In genomic region chr7:137297131-137297530, GRCm38 (mm10) we compare ENCODE assay signal across 18 mouse cellular contexts. TPM values are rescaled to one million over a fixed set of nuclear protein-coding genes. Genes with fewer than 3 reads are reported as not detected.
A peak's percentile ranks its signal among the peaks of the same experiment; 100 is the strongest.
DNase-seq lines count a peak whose midpoint lies in the region; ATAC-seq and TF ChIP-seq lines count a peak whose summit lies in the region.
"Had no signal": no experiment of that assay in that cellular context is flagged by ENCODE, and none has a peak within 500 bp of the region (broad histone marks: within the 10 kb centered on the region; RNA-seq: fewer than 3 reads in every experiment).

No protein-coding gene starts in this region.

- no peaks in the 10 kb centered on the region for H3K9me3 ChIP-seq in hindbrain, postnatal 0 days (ENCODE audit: low read length)
- no peaks in the 10 kb centered on the region for H3K9me3 ChIP-seq in midbrain, postnatal 0 days (ENCODE audit: low read length)
- H3K9me3 ChIP-seq: forebrain, embryonic 15.5 days; heart, embryonic 10.5 days; intestine, embryonic 15.5 days had no signal

- H3K4me3 ChIP-seq in gastrocnemius, adult 2 months: peak overlapping the region; percentile 57
- H3K4me3 ChIP-seq in brown adipose tissue, adult 24 weeks (ENCODE audit: insufficient read depth, low read depth, low read length): no peak overlapping the region
- no peak overlapping the region for H3K4me3 ChIP-seq in hindbrain, postnatal 0 days (ENCODE audit: low read length)
- H3K4me3 ChIP-seq in midbrain, postnatal 0 days (ENCODE audit: low read depth, low read length): no peak overlapping the region
- H3K4me3 ChIP-seq: forebrain, embryonic 15.5 days; heart, embryonic 10.5 days; intestine, embryonic 15.5 days had no signal

- 53% methylated on average over 7 of the region's 7 CpGs for WGBS in hindbrain, postnatal 0 days
- WGBS in midbrain, postnatal 0 days: 67% methylated on average over 7 of the region's 7 CpGs

- TF ChIP-seq CTCF in gastrocnemius, adult 2 months (IDR thresholded peaks at IDR 0.05): no peak
- no peak for TF ChIP-seq CTCF in hindbrain, postnatal 0 days (IDR thresholded peaks at IDR 0.05; ENCODE audit: low read depth)
- no peak for TF ChIP-seq CTCF in midbrain, postnatal 0 days (IDR thresholded peaks at IDR 0.05)

- no peak for ATAC-seq in hindbrain, postnatal 0 days
- no peak for ATAC-seq in midbrain, postnatal 0 days (ENCODE audit: low FRiP score)
- ATAC-seq in granulocyte monocyte progenitor cell, adult 5-6 weeks (replicated peaks; ENCODE audit: poor library complexity, severe bottlenecking): no peak
- ATAC-seq: forebrain, embryonic 15.5 days; intestine, embryonic 15.5 days had no signal

- H3K36me3 ChIP-seq in hindbrain, postnatal 0 days (ENCODE audit: insufficient read depth, low read length): no peaks in the 10 kb centered on the region
- H3K36me3 ChIP-seq in midbrain, postnatal 0 days (ENCODE audit: insufficient read depth, low read length): no peaks in the 10 kb centered on the region
- H3K36me3 ChIP-seq: forebrain, embryonic 15.5 days; heart, embryonic 10.5 days; intestine, embryonic 15.5 days had no signal

- no peak for DNase-seq in gastrocnemius, adult 2 months
- DNase-seq in gastrocnemius, postnatal 10 days: no peak
- DNase-seq in hindbrain, postnatal 0 days (ENCODE audit: low spot score): no peak
- no peak for DNase-seq in midbrain, postnatal 0 days (ENCODE audit: low spot score)
- no peak for DNase-seq in right cerebral cortex, postnatal 10 days (ENCODE audit: low spot score in 2 of 2)
- DNase-seq: adrenal gland, adult 2 months; cerebellum, postnatal 10 days; lung, adult 18-20 months; right cerebral cortex, postnatal 25 days had no signal

- peaks cover 39% of the 10 kb centered on the region for H3K4me1 ChIP-seq in brown adipose tissue, adult 24 weeks (ENCODE audit: control insufficient read depth, insufficient read depth, insufficient read length, low read length)
- peaks cover 8% of the 10 kb centered on the region; the same call in 1 of the 2 replicates for H3K4me1 ChIP-seq in hindbrain, postnatal 0 days (ENCODE audit: insufficient read depth, low read length)
- H3K4me1 ChIP-seq in midbrain, postnatal 0 days (ENCODE audit: insufficient read depth, low read length): no peaks in the 10 kb centered on the region

- no peaks in the 10 kb centered on the region for H3K27me3 ChIP-seq in hindbrain, postnatal 0 days (ENCODE audit: insufficient read depth, low read length)
- H3K27me3 ChIP-seq in midbrain, postnatal 0 days (ENCODE audit: insufficient read depth, low read length): 0 out of 2 replicates have a peak, but pooled peaks cover 3% of the 10 kb centered on the region

- 0 out of 2 replicates have a peak overlapping the region, but pooled peaks have one; percentile 33 for H3K9ac ChIP-seq in hindbrain, postnatal 0 days (replicated peaks; ENCODE audit: low read length)
- no peak overlapping the region for H3K9ac ChIP-seq in midbrain, postnatal 0 days (replicated peaks; ENCODE audit: low read length, poor library complexity, severe bottlenecking)
- H3K9ac ChIP-seq: forebrain, embryonic 15.5 days; intestine, embryonic 15.5 days had no signal

- intact Hi-C loops in gastrocnemius, adult 2 months (cut with DNase I): no loop called here

- peak overlapping the region; percentile 78 for H3K27ac ChIP-seq in gastrocnemius, adult 2 months
- H3K27ac ChIP-seq in brown adipose tissue, adult 24 weeks (replicated peaks; ENCODE audit: low read depth, low read length): peak overlapping the region; percentile 65
- H3K27ac ChIP-seq in hindbrain, postnatal 0 days: peak overlapping the region; percentile 41; the same call in 1 of the 2 replicates
- H3K27ac ChIP-seq in midbrain, postnatal 0 days (ENCODE audit: low read depth, low read length): no peak overlapping the region
- H3K27ac ChIP-seq: forebrain, embryonic 15.5 days; heart, embryonic 10.5 days; intestine, embryonic 15.5 days; kidney, postnatal 0 days; stomach, postnatal 0 days had no signal

- H3K4me2 ChIP-seq in hindbrain, postnatal 0 days (ENCODE audit: low read depth, low read length): peak overlapping the region; percentile 21; the same call in 1 of the 2 replicates
- peak overlapping the region; percentile 4; the same call in 1 of the 2 replicates for H3K4me2 ChIP-seq in midbrain, postnatal 0 days (ENCODE audit: low read depth, low read length, poor library complexity, severe bottlenecking)
- H3K4me2 ChIP-seq: forebrain, embryonic 15.5 days; intestine, embryonic 15.5 days had no signal

RNA-seq across cellular contexts. Expression of gene Ebf3, which starts 17.1 kb away (rescaled TPM):
- total RNA-seq in gastrocnemius, adult 2 months (2021): 1 to 10 TPM; 7.2 to 7.7 TPM
- total RNA-seq in gastrocnemius, postnatal 10 days (2021): 10 to 100 TPM; 16.0 to 27.5 TPM
- 28.5 and 35.3 TPM in 2 replicates for polyA plus RNA-seq in brown adipose tissue, adult 24 weeks (2012; ENCODE audit: insufficient read depth, insufficient read length, missing spikeins)
- 123 and 142 TPM in 2 replicates for total RNA-seq in hindbrain, postnatal 0 days (2014; rRNA removed)
- polyA plus RNA-seq in hindbrain, postnatal 0 days (2015; fragmentation: Nextera tagmentation; extraction: Ambion mirVana): 11.5 and 13.0 TPM in 2 replicates
- 90.4 and 103 TPM in 2 replicates for total RNA-seq in midbrain, postnatal 0 days (2014; rRNA removed)
- polyA plus RNA-seq in midbrain, postnatal 0 days (2015; fragmentation: Nextera tagmentation; extraction: Ambion mirVana): 5.3 and 7.1 TPM in 2 replicates
- total RNA-seq in granulocyte monocyte progenitor cell, adult 5-6 weeks (2014; fragmentation: Nextera tagmentation): 0.56 TPM in 1 of 2 replicates, not detected in the other
- total RNA-seq in granulocyte monocyte progenitor cell, adult 5-6 weeks (2017): not detected in 2 replicates
- total RNA-seq: megakaryocyte-erythroid progenitor cell, adult 5-6 weeks had no signal
- polyA plus RNA-seq: liver, adult 2 months had no signal

Comparison
In these comparisons a context has a peak if more than half of its experiments do, and no peak if none do; other contexts are left out.
1. RNA of gene Ebf3, which starts 17.1 kb away (total RNA-seq): 123 to 142 TPM in hindbrain, postnatal 0 days, 90.4 to 103 TPM in midbrain, postnatal 0 days, 16.0 to 27.5 TPM in gastrocnemius, postnatal 10 days and 7.2 to 7.7 TPM in gastrocnemius, adult 2 months; 0.56 TPM in granulocyte monocyte progenitor cell, adult 5-6 weeks; every median in the first group is over 4 times any median in the second.